Comparison of ENCODE assay signal across 9 mouse cellular contexts in genomic region chr9:68689351-68689750, GRCm38 (mm10). TPM values are rescaled to one million over a fixed set of nuclear protein-coding genes. Genes with fewer than 3 reads are reported as not detected.
DNase-seq lines count a peak whose midpoint lies in the region; ATAC-seq and TF ChIP-seq lines count a peak whose summit lies in the region.
"Had no signal": no experiment of that assay in that cellular context is flagged by ENCODE, and none has a peak within 500 bp of the region (broad histone marks: within the 10 kb centered on the region; RNA-seq: fewer than 3 reads in every experiment).

No protein-coding gene starts in this region.

- intact Hi-C loops in heart, postnatal 10 days (cut with DNase I), result loop anchor here (1.0 to 5.0 kb wide), 2 partner anchors 435 to 672 kb away; no protein-coding TSS in a partner anchor

- no peak for ATAC-seq in heart, embryonic 11.5 days (replicated peaks; ENCODE audit: insufficient number of reproducible peaks, low FRiP score, low TSS enrichment)
- no peak for ATAC-seq in Patski
- ATAC-seq in erythroid progenitor cell, adult 5-6 weeks (replicated peaks; ENCODE audit: low FRiP score, poor library complexity, severe bottlenecking), result no peak

- peaks cover 8% of the 10 kb centered on the region for H3K27me3 ChIP-seq in heart, embryonic 11.5 days (ENCODE audit: control insufficient read depth, insufficient read depth, low read length)
- peaks cover 14% of the 10 kb centered on the region for H3K27me3 ChIP-seq in Patski
- 0 out of 2 replicates have a peak, but pooled peaks cover 6% of the 10 kb centered on the region for H3K27me3 ChIP-seq in embryonic facial prominence, embryonic 10.5 days (replicated peaks; ENCODE audit: low read depth, poor library complexity, severe bottlenecking)
- H3K27me3 ChIP-seq: embryonic facial prominence, embryonic 12.5 days had no signal

- H3K27ac ChIP-seq in heart, embryonic 11.5 days (ENCODE audit: low read depth, low read length), result no peak overlapping the region
- H3K27ac ChIP-seq in embryonic facial prominence, embryonic 10.5 days (replicated peaks), result no peak overlapping the region
- H3K27ac ChIP-seq: embryonic facial prominence, embryonic 12.5 days had no signal

- WGBS in heart, embryonic 11.5 days (ENCODE audit: insufficient replicate concordance), result 32% methylated on average over 4 of the region's 4 CpGs
- WGBS in embryonic facial prominence, embryonic 10.5 days, result 36% methylated on average over 4 of the region's 4 CpGs
- WGBS in large intestine, adult 2 months, result 30% methylated on average over 4 of the region's 4 CpGs

- H3K36me3 ChIP-seq in heart, embryonic 11.5 days (ENCODE audit: control insufficient read depth, insufficient read depth, low read length), result no peaks in the 10 kb centered on the region
- no peaks in the 10 kb centered on the region for H3K36me3 ChIP-seq in embryonic facial prominence, embryonic 10.5 days (replicated peaks)
- H3K36me3 ChIP-seq: embryonic facial prominence, embryonic 12.5 days had no signal

- peak; percentile 65 to 79 for DNase-seq in heart, postnatal 10 days
- DNase-seq in A20 (ENCODE audit: low read depth, low spot score) (peak; percentile 46), Patski (ENCODE audit: low read depth, low spot score) (no peak)
- DNase-seq in embryonic facial prominence, embryonic 10.5 days (ENCODE audit: low spot score), result peak; percentile 52
- peak; percentile 7 for DNase-seq in large intestine, adult 2 months (ENCODE audit: low read depth, low spot score)
- peak; percentile 26 for DNase-seq in naive thymus-derived CD4-positive, alpha-beta T cell, adult 2 months (ENCODE audit: low read depth)

- CTCF ChIA-PET in Patski (lab: Charles Lee), result no interaction called here

- POLR2A ChIA-PET in Patski (lab: Charles Lee), result interaction anchor here (0.5 kb wide), 1 partner anchor 131 kb away, joined by 5 read pairs; no protein-coding TSS in a partner anchor

- no peak overlapping the region for H3K4me2 ChIP-seq in heart, embryonic 11.5 days
- H3K4me2 ChIP-seq: embryonic facial prominence, embryonic 12.5 days had no signal

- H3K4me3 ChIP-seq in heart, embryonic 11.5 days (ENCODE audit: low read depth, low read length), result no peak overlapping the region
- H3K4me3 ChIP-seq in embryonic facial prominence, embryonic 10.5 days, result no peak overlapping the region
- H3K4me3 ChIP-seq: embryonic facial prominence, embryonic 12.5 days had no signal

- no peaks in the 10 kb centered on the region for H3K9me3 ChIP-seq in heart, embryonic 11.5 days (replicated peaks; ENCODE audit: control insufficient read depth, low read length)
- H3K9me3 ChIP-seq in embryonic facial prominence, embryonic 10.5 days, result no peaks in the 10 kb centered on the region
- H3K9me3 ChIP-seq: embryonic facial prominence, embryonic 12.5 days had no signal

- in situ Hi-C loops in Patski (cut with MboI; ENCODE audit: low pct_unique_long_range_greater_than_20kb), result no loop called here

- no peak overlapping the region for H3K9ac ChIP-seq in heart, embryonic 11.5 days (ENCODE audit: low read depth, low read length)
- H3K9ac ChIP-seq: embryonic facial prominence, embryonic 12.5 days had no signal

- peaks cover 4% of the 10 kb centered on the region; the same call in 1 of the 2 replicates for H3K4me1 ChIP-seq in heart, embryonic 11.5 days (ENCODE audit: control insufficient read depth, insufficient read depth, low read length)
- H3K4me1 ChIP-seq in embryonic facial prominence, embryonic 10.5 days, result peaks cover 37% of the 10 kb centered on the region

- peak; percentile 75 for TF ChIP-seq CTCF in Patski (IDR thresholded peaks at IDR 0.05)

RNA-seq across cellular contexts. Expression of gene Rora, which starts 35.8 kb away (rescaled TPM):
- 10 to 100 TPM; 21.1 to 24.9 TPM for total RNA-seq in heart, postnatal 10 days (2021)
- 5.9 and 6.5 TPM in 2 replicates for polyA plus RNA-seq in heart, embryonic 11.5 days (2014; fragmentation: Nextera tagmentation; extraction: Ambion mirVana)
- polyA plus RNA-seq in Patski (2021), result 9.0 TPM
- polyA plus RNA-seq in embryonic facial prominence, embryonic 10.5 days (2016; fragmentation: Nextera tagmentation; extraction: Ambion mirVana), result 5.1 and 6.6 TPM in 2 replicates
- polyA plus RNA-seq in large intestine, adult 2 months (2012; rRNA removed), result 0.92 and 2.3 TPM in 2 replicates
- total RNA-seq in erythroid progenitor cell, adult 5-6 weeks (2015; ENCODE audit: low replicate concordance), result 0.72 and 2.1 TPM in 2 replicates
- total RNA-seq in erythroid progenitor cell, adult 5-6 weeks (2017; ENCODE audit: low replicate concordance), result 0.38 and 0.51 TPM in 2 replicates
